Mouse (Mus musculus): ENCODE measurements around the gene Myl6. TPM values are rescaled to one million over a fixed set of nuclear protein-coding genes. Genes with fewer than 3 reads are reported as not detected.

Myl6 gene
- polyA plus RNA-seq, 1 experiment from 2014 or later, result 833 TPM

Small RNAs within 50 kb of the gene (microRNA-seq; reads per million reads assigned to microRNA genes)
- gene Mir6916 (not detected), gene Mir8105 (3.0 reads per million, percentile 2 among the genes with 10 or more reads in this experiment)

Other genes with a start within 250 kb of the Myl6 start
- gene Apon, start 240.0 kb downstream of the Myl6 start, polyA plus RNA-seq (2016; fragmentation: Nextera tagmentation; extraction: Ambion mirVana), result 0.73 and 0.77 TPM in 2 replicates
- not detected in 2 replicates for gene Apof, start 225.5 kb downstream of the Myl6 start, polyA plus RNA-seq (2016; fragmentation: Nextera tagmentation; extraction: Ambion mirVana)
- 12.6 and 16.1 TPM in 2 replicates for gene Stat2, start 223.6 kb downstream of the Myl6 start, polyA plus RNA-seq (2016; fragmentation: Nextera tagmentation; extraction: Ambion mirVana)
- gene Il23a, start 195.4 kb downstream of the Myl6 start, polyA plus RNA-seq (2016; fragmentation: Nextera tagmentation; extraction: Ambion mirVana), result not detected in 2 replicates
- gene Pan2, start 190.8 kb downstream of the Myl6 start, polyA plus RNA-seq (2016; fragmentation: Nextera tagmentation; extraction: Ambion mirVana), result 43.3 and 50.2 TPM in 2 replicates
- gene Cnpy2, start 171.7 kb downstream of the Myl6 start, polyA plus RNA-seq (2016; fragmentation: Nextera tagmentation; extraction: Ambion mirVana), result 245 and 259 TPM in 2 replicates
- gene Cs, start 156.4 kb downstream of the Myl6 start, polyA plus RNA-seq (2016; fragmentation: Nextera tagmentation; extraction: Ambion mirVana), result 237 and 248 TPM in 2 replicates
- 13.2 and 18.8 TPM in 2 replicates for gene Coq10a, start 125.1 kb downstream of the Myl6 start, polyA plus RNA-seq (2016; fragmentation: Nextera tagmentation; extraction: Ambion mirVana)
- gene Ankrd52, start 117.0 kb downstream of the Myl6 start, polyA plus RNA-seq (2016; fragmentation: Nextera tagmentation; extraction: Ambion mirVana), result 9.0 and 9.2 TPM in 2 replicates
- 0.06 and 0.19 TPM in 2 replicates for gene Slc39a5, start 92.9 kb downstream of the Myl6 start, polyA plus RNA-seq (2016; fragmentation: Nextera tagmentation; extraction: Ambion mirVana)
- 149 and 151 TPM in 2 replicates for gene Nabp2, start 82.7 kb downstream of the Myl6 start, polyA plus RNA-seq (2016; fragmentation: Nextera tagmentation; extraction: Ambion mirVana)
- 42.0 and 49.2 TPM in 2 replicates for gene Rnf41, start 82.5 kb downstream of the Myl6 start, polyA plus RNA-seq (2016; fragmentation: Nextera tagmentation; extraction: Ambion mirVana)
- gene Smarcc2, start 34.9 kb downstream of the Myl6 start, polyA plus RNA-seq (2016; fragmentation: Nextera tagmentation; extraction: Ambion mirVana), result 75.2 and 110 TPM in 2 replicates
- gene Myl6b, start 4.5 kb upstream of the Myl6 start, polyA plus RNA-seq (2016; fragmentation: Nextera tagmentation; extraction: Ambion mirVana), result 1.8 and 2.9 TPM in 2 replicates
- 17.2 and 23.6 TPM in 2 replicates for gene Esyt1, start 31.7 kb upstream of the Myl6 start, polyA plus RNA-seq (2016; fragmentation: Nextera tagmentation; extraction: Ambion mirVana)
- 15.4 and 19.5 TPM in 2 replicates for gene Zc3h10, start 53.6 kb upstream of the Myl6 start, polyA plus RNA-seq (2016; fragmentation: Nextera tagmentation; extraction: Ambion mirVana)
- gene Rpl41, start 55.2 kb upstream of the Myl6 start, polyA plus RNA-seq (2016; fragmentation: Nextera tagmentation; extraction: Ambion mirVana), result 2,872 and 3,266 TPM in 2 replicates
- 231 and 262 TPM in 2 replicates for gene Pa2g4, start 71.8 kb upstream of the Myl6 start, polyA plus RNA-seq (2016; fragmentation: Nextera tagmentation; extraction: Ambion mirVana)
- 0.72 and 1.4 TPM in 2 replicates for gene Erbb3, start 95.5 kb upstream of the Myl6 start, polyA plus RNA-seq (2016; fragmentation: Nextera tagmentation; extraction: Ambion mirVana)
- gene Rps26, start 132.6 kb upstream of the Myl6 start, polyA plus RNA-seq (2016; fragmentation: Nextera tagmentation; extraction: Ambion mirVana), result 460 and 529 TPM in 2 replicates
- gene Ikzf4, start 151.8 kb upstream of the Myl6 start, polyA plus RNA-seq (2016; fragmentation: Nextera tagmentation; extraction: Ambion mirVana), result 2.8 and 3.6 TPM in 2 replicates
- gene Suox, start 179.9 kb upstream of the Myl6 start, polyA plus RNA-seq (2016; fragmentation: Nextera tagmentation; extraction: Ambion mirVana), result 13.9 and 14.9 TPM in 2 replicates
- 73.3 and 86.3 TPM in 2 replicates for gene Rab5b, start 202.1 kb upstream of the Myl6 start, polyA plus RNA-seq (2016; fragmentation: Nextera tagmentation; extraction: Ambion mirVana)
- 3.9 and 6.7 TPM in 2 replicates for gene Pmel, start 210.1 kb upstream of the Myl6 start, polyA plus RNA-seq (2016; fragmentation: Nextera tagmentation; extraction: Ambion mirVana)
- gene Cdk2, start 210.9 kb upstream of the Myl6 start, polyA plus RNA-seq (2016; fragmentation: Nextera tagmentation; extraction: Ambion mirVana), result 107 and 110 TPM in 2 replicates

Measured in midbrain, embryonic 10.5 days (tissue).